Mouse (Mus musculus) hindbrain, embryonic 10.5 days (tissue): ENCODE measurements at regions not wholly inside any gene's neighbourhood (a gene's known extent, or its start where the extent isn't known, plus 50 kb on each side); places are given as distances from the start of the nearest gene placed in this dataset.

Experiments
- DNase-seq: peaks from one replicate; pipeline ENCODE4 v3.0.0-alpha.2; 2017; ENCODE audit warnings: low spot score
- H3K27ac ChIP-seq: fragments of 300-500 bp; sonication (generic); 2 replicates; pipeline ENCODE4 v1.5.1; 2016; ENCODE audit warnings: mild to moderate bottlenecking, moderate library complexity
- H3K27me3 ChIP-seq: fragments of 300-500 bp; sonication (generic); 2 replicates; pipeline ENCODE4 v1.6.1; 2016; ENCODE audit warnings: mild to moderate bottlenecking; ENCODE audit not compliant: poor library complexity, insufficient read depth, severe bottlenecking
- H3K36me3 ChIP-seq: fragments of 300-500 bp; sonication (generic); 2 replicates; pipeline ENCODE4 v1.6.1; 2016; ENCODE audit warnings: mild to moderate bottlenecking, moderate library complexity
- H3K4me1 ChIP-seq: fragments of 300-500 bp; sonication (generic); replicated peaks from 2 replicates; pipeline ENCODE4 v1.6.1; 2016; ENCODE audit warnings: mild to moderate bottlenecking
- H3K4me3 ChIP-seq: fragments of 300-500 bp; sonication (generic); 2 replicates; pipeline ENCODE4 v1.5.1; 2016; ENCODE audit warnings: mild to moderate bottlenecking, moderate library complexity
- H3K9me3 ChIP-seq: fragments of 300-500 bp; sonication (generic); 2 replicates; pipeline ENCODE4 v1.6.1; 2016; ENCODE audit warnings: mild to moderate bottlenecking, moderate library complexity
- WGBS: fragments of 180-500 bp; shearing (Covaris S2); methylation state at CpG from one replicate; pipeline ENCODE4 v1.1.7; 2016; 5-methylcytosine and 5-hydroxymethylcytosine counted together

- peaks cover 24% of the 10 kb centered on the region for H3K27me3 ChIP-seq
- no peaks in the 10 kb centered on the region for H3K9me3 ChIP-seq
- WGBS = 79% methylated on average over 10 of the region's 10 CpGs
- no peaks in the 10 kb centered on the region for H3K36me3 ChIP-seq
- no peak overlapping the region for H3K4me3 ChIP-seq
- H3K27ac ChIP-seq = peak overlapping the region; percentile 35; the same call in 1 of the 2 replicates
- H3K4me1 ChIP-seq = peaks cover 17% of the 10 kb centered on the region
- no peak for DNase-seq
Measured at GRCm38 (mm10) chr13:55899501-55900189, 63.7 kb upstream of the Pitx1 start.

GRCm38 (mm10) chr13:55898999-55899398, 63.0 kb upstream of the Pitx1 start:
- H3K4me1 ChIP-seq = peaks cover 17% of the 10 kb centered on the region
- H3K36me3 ChIP-seq = no peaks in the 10 kb centered on the region
- no peak for DNase-seq
- peak overlapping the region; percentile 16; the same call in 1 of the 2 replicates for H3K27ac ChIP-seq
- H3K4me3 ChIP-seq = no peak overlapping the region
- H3K9me3 ChIP-seq = no peaks in the 10 kb centered on the region
- WGBS = 41% methylated on average over 8 of the region's 8 CpGs
- peaks cover 24% of the 10 kb centered on the region for H3K27me3 ChIP-seq

GRCm38 (mm10) chr13:55898257-55898950, 62.4 kb upstream of the Pitx1 start:
- no peaks in the 10 kb centered on the region for H3K36me3 ChIP-seq
- no peak overlapping the region for H3K4me3 ChIP-seq
- WGBS = 73% methylated on average over 17 of the region's 17 CpGs
- no peaks in the 10 kb centered on the region for H3K9me3 ChIP-seq
- peaks cover 22% of the 10 kb centered on the region for H3K27me3 ChIP-seq
- peaks cover 22% of the 10 kb centered on the region for H3K4me1 ChIP-seq
- H3K27ac ChIP-seq = peak overlapping the region; percentile 16; the same call in 1 of the 2 replicates
- DNase-seq = no peak

GRCm38 (mm10) chr13:55895505-55895904, 59.5 kb upstream of the Pitx1 start:
- no peaks in the 10 kb centered on the region for H3K36me3 ChIP-seq
- H3K27me3 ChIP-seq = peaks cover 19% of the 10 kb centered on the region
- H3K9me3 ChIP-seq = no peaks in the 10 kb centered on the region
- no peak for DNase-seq
- no peak overlapping the region for H3K4me3 ChIP-seq
- peaks cover 28% of the 10 kb centered on the region for H3K4me1 ChIP-seq
- H3K27ac ChIP-seq = no peak overlapping the region
- 93% methylated on average over 5 of the region's 5 CpGs for WGBS

- Histone ChIP-seq H3K4me1 (peaks cover 15% of the 10 kb centered on the region), H3K9me3 (no peaks in the 10 kb centered on the region), H3K36me3 (no peaks in the 10 kb centered on the region), H3K27me3 (peaks cover 5% of the 10 kb centered on the region), H3K4me3 (no peak overlapping the region), H3K27ac (no peak overlapping the region)
- WGBS = 69% methylated on average over 25 of the region's 25 CpGs
- no peak for DNase-seq
Measured at GRCm38 (mm10) chr13:55893154-55894018, 57.4 kb upstream of the Pitx1 start.

- Histone ChIP-seq H3K9me3 (no peaks in the 10 kb centered on the region), H3K4me1 (peaks cover 11% of the 10 kb centered on the region), H3K36me3 (no peaks in the 10 kb centered on the region), H3K4me3 (no peak overlapping the region), H3K27ac (no peak overlapping the region), H3K27me3 (0 out of 2 replicates have a peak, but pooled peaks cover 3% of the 10 kb centered on the region)
- DNase-seq = no peak
- WGBS = 91% methylated on average over 3 of the region's 3 CpGs
Measured at GRCm38 (mm10) chr13:55892250-55892649, 56.3 kb upstream of the Pitx1 start.

- 83% methylated on average over 13 of the region's 13 CpGs for WGBS
- H3K4me3 ChIP-seq = no peak overlapping the region
- no peaks in the 10 kb centered on the region for H3K9me3 ChIP-seq
- H3K27ac ChIP-seq = no peak overlapping the region
- H3K4me1 ChIP-seq = 0 out of 2 replicates have a peak, but pooled peaks cover under 1% of the 10 kb centered on the region
- H3K27me3 ChIP-seq = peaks cover 4% of the 10 kb centered on the region
- no peaks in the 10 kb centered on the region for H3K36me3 ChIP-seq
- no peak for DNase-seq
Measured at GRCm38 (mm10) chr13:55887099-55887736, 51.2 kb upstream of the Pitx1 start.
